Mouse (Mus musculus): ENCODE measurements around the gene Dnajb1.
A peak's percentile ranks its signal among the peaks of the same experiment; 100 is the strongest.
"Not testable (repeated sequence)": the region's sequence is repeated elsewhere in the genome, so short reads cannot be mapped to it uniquely, and the experiment has no call there.

Gene Dnajb1

GRCm38 (mm10) chr8:83578131-83579055 lies 29.6 kb upstream of the Dnajb1 start:
- peak; percentile 8 for DNase-seq

DNA sequence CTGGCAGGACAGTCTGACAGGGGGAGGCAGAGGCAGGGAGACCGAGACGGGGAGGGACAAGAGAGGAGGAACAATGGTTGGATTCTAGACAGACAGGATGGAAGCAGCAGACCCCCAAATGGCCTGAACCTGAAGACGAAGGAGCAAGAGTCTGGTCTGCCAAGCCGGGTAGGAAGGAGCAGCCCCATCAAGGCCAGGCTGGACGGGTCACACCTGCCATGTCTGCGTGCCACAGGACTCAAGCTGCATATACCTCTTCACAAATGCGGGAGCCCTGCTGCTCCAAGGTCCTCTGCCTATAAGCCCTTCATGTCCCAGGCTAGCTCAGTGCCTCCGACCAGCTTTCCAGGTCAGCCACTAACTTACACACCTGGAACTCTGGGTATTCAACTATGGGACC lies 28.3 kb upstream of the Dnajb1 start:
- DNase-seq = peak; percentile 3

GRCm38 (mm10) chr8:83580826-83581225 lies 27.2 kb upstream of the Dnajb1 start:
- peak; percentile 11 for DNase-seq

DNA sequence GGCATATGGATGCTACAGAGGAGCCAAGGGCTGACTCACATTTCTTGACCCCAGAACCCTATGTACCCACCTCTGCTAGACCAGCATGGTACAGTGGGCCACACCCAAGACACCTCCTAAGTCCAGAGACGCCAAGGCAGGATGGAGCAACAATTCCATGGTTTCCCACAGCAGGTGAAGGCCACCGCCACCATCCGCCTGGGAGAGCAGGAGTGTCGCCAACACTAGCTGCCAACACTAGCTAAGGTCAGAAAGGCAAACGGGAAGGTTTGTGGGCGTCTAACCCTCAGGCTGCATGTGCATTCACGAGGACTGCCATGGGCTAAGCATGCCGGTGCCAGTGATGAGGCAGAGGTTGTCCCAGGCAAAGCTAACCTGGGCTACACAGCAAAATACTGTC lies 25.8 kb upstream of the Dnajb1 start:
- no peak for DNase-seq

GRCm38 (mm10) chr8:83583236-83583635 lies 24.8 kb upstream of the Dnajb1 start:
- DNase-seq = no peak

DNA sequence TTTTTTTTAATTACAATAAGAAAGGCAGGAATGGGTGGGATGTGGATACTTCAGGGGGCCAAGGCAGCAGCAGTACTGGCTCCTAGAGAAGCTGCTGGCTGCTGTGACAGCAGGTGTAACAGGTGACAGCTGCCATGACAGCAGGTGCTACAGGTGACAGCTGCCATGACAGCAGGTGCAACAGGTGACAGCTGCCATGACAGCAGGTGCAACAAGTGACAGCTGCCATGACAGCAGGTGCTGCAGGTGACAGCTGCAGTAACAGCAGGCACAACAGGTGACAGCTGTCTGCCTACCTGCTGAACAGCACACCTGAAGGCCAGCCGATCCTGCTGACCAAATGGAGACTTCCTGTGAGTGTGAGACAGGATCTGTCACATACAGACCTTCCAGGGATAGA lies 23.2 kb upstream of the Dnajb1 start:
- peak; percentile 54 for DNase-seq

GRCm38 (mm10) chr8:83585333-83585732 lies 22.7 kb upstream of the Dnajb1 start:
- peak; percentile 53 for DNase-seq

DNA sequence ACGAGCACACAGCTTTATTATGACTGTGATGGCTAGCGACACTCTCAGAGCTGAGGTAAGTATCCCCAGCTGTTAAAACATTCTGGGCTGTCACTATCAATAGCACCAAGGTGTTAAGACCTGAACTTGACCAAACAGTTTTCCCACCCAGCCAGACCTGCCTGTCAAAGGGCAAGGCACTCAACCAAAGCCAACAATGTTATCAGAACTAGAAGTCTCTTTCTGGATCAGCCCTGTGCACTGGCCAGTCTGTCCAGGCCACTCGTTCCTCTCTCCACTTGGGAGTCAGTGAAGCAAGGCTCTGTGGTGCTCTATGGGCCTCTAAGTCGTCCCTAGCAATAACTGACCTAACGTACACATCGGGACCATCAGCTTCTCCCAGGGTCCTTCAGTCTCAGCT lies 20.3 kb upstream of the Dnajb1 start:
- no peak for DNase-seq

DNA sequence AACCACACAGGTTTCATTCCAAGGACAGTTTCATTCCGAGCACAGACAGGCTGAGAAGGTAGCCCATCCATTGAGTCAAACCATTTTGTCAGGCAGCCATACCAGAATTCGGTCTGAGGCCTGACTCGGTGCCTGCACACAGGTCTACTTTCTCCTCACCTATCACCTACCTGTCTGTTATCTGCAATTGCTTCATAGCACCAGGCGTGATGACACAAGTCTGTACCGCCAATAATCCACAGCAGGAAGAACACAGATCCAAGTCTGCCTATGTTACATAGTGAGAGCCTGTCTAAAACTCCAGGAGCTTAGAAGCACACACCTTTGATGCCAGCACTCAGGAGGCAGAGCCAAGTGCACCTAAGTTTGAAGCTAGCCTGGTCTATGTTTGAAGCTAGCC lies 19.1 kb upstream of the Dnajb1 start:
- no peak for DNase-seq

- no peak for DNase-seq
Measured at GRCm38 (mm10) chr8:83590488-83591023, 17.4 kb upstream of the Dnajb1 start.

- DNase-seq = no peak
Measured at GRCm38 (mm10) chr8:83592682-83593081, 15.3 kb upstream of the Dnajb1 start.

DNA sequence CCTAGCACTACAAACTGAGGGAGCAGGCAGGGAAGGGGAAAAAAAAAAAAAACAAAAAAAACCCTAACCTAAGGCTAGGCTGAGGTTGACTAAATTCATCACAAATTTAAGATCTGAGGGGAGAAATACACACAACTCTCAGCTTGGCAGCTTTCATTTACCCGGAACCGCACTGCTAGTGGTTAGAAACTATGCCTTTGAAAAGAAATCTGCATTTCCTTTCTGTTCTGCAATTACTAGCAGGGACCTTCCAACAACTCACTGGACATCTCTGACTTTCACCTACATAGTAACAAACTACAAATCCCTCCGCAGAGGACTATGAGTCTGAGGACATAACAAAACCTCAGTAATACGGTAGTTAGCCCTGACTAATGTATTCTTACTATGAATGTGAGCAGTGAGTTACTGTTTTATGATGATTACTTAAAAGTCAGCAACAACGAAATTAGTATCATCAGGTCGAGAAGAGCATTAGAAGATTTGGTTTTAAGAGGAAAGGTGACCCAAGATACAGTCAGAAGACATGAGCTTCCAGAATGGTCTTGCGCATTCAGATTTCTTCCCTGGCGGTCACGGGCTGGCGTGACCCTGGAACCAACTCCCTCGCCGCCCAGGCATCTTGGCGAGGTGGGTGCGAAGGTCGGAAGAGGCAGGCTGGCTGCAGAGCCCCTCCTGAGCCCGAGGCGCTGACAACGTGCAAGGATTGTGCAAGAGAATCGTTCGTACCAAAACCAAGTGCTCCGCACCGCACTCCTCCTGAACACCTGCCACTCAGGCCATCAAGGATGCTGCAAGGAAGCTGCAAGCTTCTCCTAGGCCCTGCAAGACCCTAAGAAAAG lies 14.4 kb upstream of the Dnajb1 start:
- no peak for DNase-seq

GRCm38 (mm10) chr8:83594167-83595049 lies 13.6 kb upstream of the Dnajb1 start:
- peak; percentile 98 for DNase-seq

- not testable (repeated sequence) for DNase-seq
Measured at GRCm38 (mm10) chr8:83595050-83595345, 13.0 kb upstream of the Dnajb1 start.

DNA sequence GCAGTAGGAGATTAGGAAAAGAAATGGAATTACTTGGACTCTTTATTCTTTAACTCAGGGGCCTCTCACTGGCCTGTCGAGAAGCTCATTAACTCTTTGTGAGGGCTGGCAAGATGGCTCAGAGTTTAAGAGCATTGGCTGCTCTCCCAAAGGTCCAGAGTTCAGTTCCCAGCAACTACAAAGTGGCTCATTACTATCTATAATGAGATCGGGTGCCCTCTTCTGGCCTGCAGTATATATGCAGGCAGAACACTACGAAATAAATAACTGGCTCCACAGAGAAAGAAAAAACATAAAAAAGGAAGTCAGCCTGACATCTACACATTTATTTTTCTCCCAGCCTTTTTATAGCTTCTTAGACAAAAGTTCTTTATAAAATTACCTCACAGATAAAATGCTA lies 11.6 kb upstream of the Dnajb1 start:
- DNase-seq = no peak

DNA sequence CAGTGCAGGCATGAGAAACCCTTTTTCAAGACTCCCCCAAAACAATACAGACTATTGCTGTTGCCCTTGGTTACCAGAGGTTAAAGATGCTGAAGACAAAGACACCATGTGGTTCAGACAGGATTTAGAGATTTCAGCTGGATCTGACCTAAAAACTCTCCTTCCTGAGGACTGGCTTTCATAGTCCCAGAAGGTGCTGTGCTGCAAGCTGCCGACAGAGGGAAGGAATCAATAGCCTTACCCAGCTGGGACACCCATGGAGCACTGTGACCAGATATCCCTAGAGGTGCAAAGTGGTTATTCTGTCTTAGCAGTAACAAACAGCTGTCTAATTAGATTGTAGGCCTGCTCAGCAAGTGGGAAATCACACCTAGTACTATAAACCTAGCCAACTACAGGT lies 9.8 kb upstream of the Dnajb1 start:
- DNase-seq = no peak

DNA sequence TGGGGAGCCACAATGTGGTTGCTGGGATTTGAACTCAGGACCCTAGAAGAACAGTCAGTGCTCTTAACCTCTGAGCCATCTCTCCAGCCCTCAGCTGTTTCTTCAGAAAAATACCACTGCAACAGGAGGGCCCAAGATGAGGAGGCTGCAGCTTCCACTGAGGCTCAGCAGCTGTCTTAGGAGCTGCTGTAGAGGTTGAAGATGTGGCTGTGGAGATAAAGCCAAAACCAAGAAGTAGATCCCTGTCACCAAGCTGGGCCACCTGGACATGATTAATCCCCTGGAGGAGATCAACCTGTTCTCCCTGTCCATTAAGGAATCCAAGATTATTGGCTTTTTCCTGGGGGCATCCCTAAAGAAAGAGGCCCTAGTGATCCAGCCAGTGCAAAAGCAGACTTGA lies 8.2 kb upstream of the Dnajb1 start:
- no peak for DNase-seq

DNA sequence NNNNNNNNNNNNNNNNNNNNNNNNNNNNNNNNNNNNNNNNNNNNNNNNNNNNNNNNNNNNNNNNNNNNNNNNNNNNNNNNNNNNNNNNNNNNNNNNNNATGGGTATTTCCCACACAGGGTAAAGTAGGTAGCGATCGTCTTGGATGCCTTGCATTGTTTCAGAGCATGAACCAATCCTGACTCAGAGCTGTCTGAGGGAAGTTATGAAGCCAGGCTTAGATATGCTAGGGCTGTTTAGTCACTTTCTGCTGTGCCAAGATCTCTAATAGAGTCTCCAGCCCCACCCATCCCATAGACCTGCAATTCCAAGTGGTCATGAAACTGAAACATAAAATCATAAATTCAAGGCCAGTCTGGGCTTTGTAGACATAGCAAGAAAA lies 5.4 kb upstream of the Dnajb1 start:
- DNase-seq = no peak

DNA sequence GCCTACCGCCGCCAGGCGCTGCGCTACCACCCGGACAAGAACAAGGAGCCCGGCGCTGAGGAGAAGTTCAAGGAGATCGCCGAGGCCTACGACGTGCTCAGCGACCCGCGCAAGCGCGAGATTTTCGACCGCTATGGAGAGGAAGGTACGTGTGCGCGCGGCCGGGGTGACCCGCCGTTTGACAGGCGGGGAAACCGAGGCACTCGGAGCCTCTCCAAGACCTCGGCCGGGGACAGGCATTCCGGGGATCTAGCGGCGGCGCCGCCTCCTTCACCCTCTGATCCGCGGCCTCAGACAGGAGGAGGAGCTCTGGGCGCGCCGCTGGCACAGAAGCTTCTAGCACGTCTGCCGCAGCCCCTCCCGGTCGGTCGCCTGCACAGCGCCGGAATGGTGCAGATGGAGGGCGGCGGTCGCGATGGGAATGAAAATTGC lies 421 bp downstream of the Dnajb1 start:
- DNase-seq = no peak

DNA sequence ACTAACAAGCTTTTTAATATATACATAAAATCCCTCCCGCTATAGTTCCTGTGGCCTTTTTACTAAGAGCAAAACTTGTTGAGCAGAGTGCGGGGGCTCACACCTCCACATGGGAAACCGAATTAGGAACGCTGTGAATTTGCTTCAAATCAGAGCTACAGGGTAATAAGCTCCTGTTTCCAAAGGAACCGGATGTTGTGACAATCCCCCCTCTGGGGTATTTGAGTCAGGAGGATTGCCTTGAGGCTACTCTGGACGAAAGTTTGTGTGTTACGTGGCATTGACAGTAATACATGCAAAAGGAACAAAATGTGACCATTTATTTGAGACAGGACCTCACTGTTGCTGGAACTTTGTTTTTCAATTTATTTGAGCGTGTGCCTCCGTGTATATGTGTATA lies 1.1 kb downstream of the Dnajb1 start:
- no peak for DNase-seq

DNA sequence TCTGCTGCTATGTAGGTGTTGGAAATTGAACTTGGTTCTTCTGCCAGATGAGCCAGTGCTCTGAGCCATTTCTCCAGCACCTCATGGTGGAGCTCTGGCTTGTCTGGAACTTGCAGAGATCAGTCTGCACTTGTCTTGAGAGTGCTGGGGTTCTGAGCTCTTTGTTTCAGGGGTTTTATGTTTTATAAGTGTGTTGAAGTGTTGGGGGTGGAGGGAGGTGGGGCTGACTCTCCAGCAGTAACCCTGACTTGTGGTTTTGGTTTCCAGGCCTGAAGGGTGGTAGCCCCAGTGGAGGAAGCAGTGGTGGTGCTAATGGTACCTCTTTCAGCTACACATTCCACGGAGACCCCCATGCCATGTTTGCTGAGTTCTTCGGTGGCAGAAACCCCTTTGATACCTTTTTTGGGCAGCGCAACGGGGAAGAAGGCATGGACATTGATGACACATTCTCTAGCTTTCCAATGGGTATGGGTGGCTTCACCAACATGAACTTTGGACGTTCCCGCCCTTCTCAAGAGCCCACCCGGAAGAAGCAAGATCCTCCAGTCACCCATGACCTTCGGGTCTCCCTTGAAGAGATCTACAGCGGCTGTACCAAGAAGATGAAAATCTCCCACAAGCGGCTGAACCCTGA lies 1.7 kb downstream of the Dnajb1 start:
- DNase-seq = no peak

- DNase-seq = no peak
Measured at GRCm38 (mm10) chr8:83611921-83612320, 3.9 kb downstream of the Dnajb1 start.
